Mouse (Mus musculus): ENCODE measurements at regions not wholly inside any gene's neighbourhood (a gene's known extent, or its start where the extent isn't known, plus 50 kb on each side); places are given as distances from the start of the nearest gene placed in this dataset.
A peak's percentile ranks its signal among the peaks of the same experiment; 100 is the strongest.

GRCm38 (mm10) chr1:42775893-42776287 is 75.1 kb upstream of the Mrps9 start:
- Histone ChIP-seq H3K36me3 (ENCODE audit: control insufficient read depth, insufficient read depth, low read length) (no peaks in the 10 kb centered on the region), H3K4me2 (ENCODE audit: low read depth, low read length, severe bottlenecking) (no peak overlapping the region), H3K4me3 (ENCODE audit: low read depth, low read length) (no peak overlapping the region), H3K9me3 (ENCODE audit: control insufficient read depth, low read length) (no peaks in the 10 kb centered on the region), H3K27me3 (ENCODE audit: control insufficient read depth, insufficient read depth, low read length) (no peaks in the 10 kb centered on the region), H3K4me1 (replicated peaks; ENCODE audit: control insufficient read depth, insufficient read depth, low read length) (no peaks in the 10 kb centered on the region), H3K27ac (ENCODE audit: low read depth, low read length) (no peak overlapping the region), H3K9ac (ENCODE audit: low read length) (no peak overlapping the region)
- 86% methylated on average over 2 of the region's 2 CpGs for WGBS
- ATAC-seq (replicated peaks; ENCODE audit: low FRiP score) = no peak
- DNase-seq (ENCODE audit: low spot score) = no peak

- H3K27me3 ChIP-seq (ENCODE audit: control insufficient read depth, insufficient read depth, low read length) = no peaks in the 10 kb centered on the region
- H3K9ac ChIP-seq (ENCODE audit: low read length) = no peak overlapping the region
- no peak overlapping the region for H3K27ac ChIP-seq (ENCODE audit: low read depth, low read length)
- no peak for ATAC-seq (replicated peaks; ENCODE audit: low FRiP score)
- H3K4me2 ChIP-seq (ENCODE audit: low read depth, low read length, severe bottlenecking) = no peak overlapping the region
- no peak overlapping the region for H3K4me3 ChIP-seq (ENCODE audit: low read depth, low read length)
- H3K36me3 ChIP-seq (ENCODE audit: control insufficient read depth, insufficient read depth, low read length) = no peaks in the 10 kb centered on the region
- H3K9me3 ChIP-seq (ENCODE audit: control insufficient read depth, low read length) = no peaks in the 10 kb centered on the region
- no peaks in the 10 kb centered on the region for H3K4me1 ChIP-seq (replicated peaks; ENCODE audit: control insufficient read depth, insufficient read depth, low read length)
- 94% methylated on average over 1 of the region's 1 CpGs for WGBS
- DNase-seq (ENCODE audit: low spot score) = no peak
Measured at GRCm38 (mm10) chr1:42777416-42777815, 73.6 kb upstream of the Mrps9 start.

GRCm38 (mm10) chr1:42779761-42780160 is 71.3 kb upstream of the Mrps9 start:
- Histone ChIP-seq H3K4me1 (replicated peaks; ENCODE audit: control insufficient read depth, insufficient read depth, low read length) (no peaks in the 10 kb centered on the region), H3K9ac (ENCODE audit: low read length) (no peak overlapping the region), H3K9me3 (ENCODE audit: control insufficient read depth, low read length) (no peaks in the 10 kb centered on the region), H3K4me3 (ENCODE audit: low read depth, low read length) (no peak overlapping the region), H3K27me3 (ENCODE audit: control insufficient read depth, insufficient read depth, low read length) (no peaks in the 10 kb centered on the region), H3K27ac (ENCODE audit: low read depth, low read length) (no peak overlapping the region), H3K36me3 (ENCODE audit: control insufficient read depth, insufficient read depth, low read length) (no peaks in the 10 kb centered on the region), H3K4me2 (ENCODE audit: low read depth, low read length, severe bottlenecking) (no peak overlapping the region)
- ATAC-seq (replicated peaks; ENCODE audit: low FRiP score) (no peak), DNase-seq (ENCODE audit: low spot score) (peak; percentile 65)
- WGBS = 36% methylated on average over 5 of the region's 5 CpGs

GRCm38 (mm10) chr1:42780266-42780665 is 70.8 kb upstream of the Mrps9 start:
- Histone ChIP-seq H3K9ac (ENCODE audit: low read length) (no peak overlapping the region), H3K4me2 (ENCODE audit: low read depth, low read length, severe bottlenecking) (no peak overlapping the region), H3K4me1 (replicated peaks; ENCODE audit: control insufficient read depth, insufficient read depth, low read length) (no peaks in the 10 kb centered on the region), H3K27me3 (ENCODE audit: control insufficient read depth, insufficient read depth, low read length) (no peaks in the 10 kb centered on the region), H3K27ac (ENCODE audit: low read depth, low read length) (no peak overlapping the region), H3K36me3 (ENCODE audit: control insufficient read depth, insufficient read depth, low read length) (no peaks in the 10 kb centered on the region), H3K4me3 (ENCODE audit: low read depth, low read length) (no peak overlapping the region), H3K9me3 (ENCODE audit: control insufficient read depth, low read length) (no peaks in the 10 kb centered on the region)
- ATAC-seq (replicated peaks; ENCODE audit: low FRiP score) = no peak
- DNase-seq (ENCODE audit: low spot score) = no peak
- 76% methylated on average over 15 of the region's 15 CpGs for WGBS

GRCm38 (mm10) chr1:42781533-42781932 is 69.5 kb upstream of the Mrps9 start:
- DNase-seq (ENCODE audit: low spot score) = no peak
- Histone ChIP-seq H3K27ac (ENCODE audit: low read depth, low read length) (no peak overlapping the region), H3K4me3 (ENCODE audit: low read depth, low read length) (no peak overlapping the region)

GRCm38 (mm10) chr1:42783072-42783672 is 67.9 kb upstream of the Mrps9 start:
- H3K4me2 ChIP-seq (ENCODE audit: low read depth, low read length, severe bottlenecking) = no peak overlapping the region
- no peaks in the 10 kb centered on the region for H3K36me3 ChIP-seq (ENCODE audit: control insufficient read depth, insufficient read depth, low read length)
- DNase-seq (ENCODE audit: low spot score) (no peak), ATAC-seq (replicated peaks; ENCODE audit: low FRiP score) (no peak; the same call in 1 of the 2 replicates)
- H3K27ac ChIP-seq (ENCODE audit: low read depth, low read length) = no peak overlapping the region
- no peak overlapping the region for H3K4me3 ChIP-seq (ENCODE audit: low read depth, low read length)
- no peaks in the 10 kb centered on the region for H3K9me3 ChIP-seq (ENCODE audit: control insufficient read depth, low read length)
- H3K4me1 ChIP-seq (replicated peaks; ENCODE audit: control insufficient read depth, insufficient read depth, low read length) = no peaks in the 10 kb centered on the region
- H3K27me3 ChIP-seq (ENCODE audit: control insufficient read depth, insufficient read depth, low read length) = no peaks in the 10 kb centered on the region
- WGBS = 37% methylated on average over 7 of the region's 7 CpGs
- no peak overlapping the region for H3K9ac ChIP-seq (ENCODE audit: low read length)

More at GRCm38 (mm10) chr1:42781533-42781932, 69.5 kb upstream of the Mrps9 start:
- 83% methylated on average over 8 of the region's 8 CpGs for WGBS
- Histone ChIP-seq H3K27me3 (ENCODE audit: control insufficient read depth, insufficient read depth, low read length) (no peaks in the 10 kb centered on the region), H3K9ac (ENCODE audit: low read length) (no peak overlapping the region; the same call in 1 of the 2 replicates), H3K36me3 (ENCODE audit: control insufficient read depth, insufficient read depth, low read length) (no peaks in the 10 kb centered on the region), H3K9me3 (ENCODE audit: control insufficient read depth, low read length) (no peaks in the 10 kb centered on the region), H3K4me2 (ENCODE audit: low read depth, low read length, severe bottlenecking) (no peak overlapping the region), H3K4me1 (replicated peaks; ENCODE audit: control insufficient read depth, insufficient read depth, low read length) (no peaks in the 10 kb centered on the region)
- ATAC-seq (replicated peaks; ENCODE audit: low FRiP score) = no peak

- Histone ChIP-seq H3K4me2 (ENCODE audit: low read depth, low read length, severe bottlenecking) (no peak overlapping the region), H3K9me3 (ENCODE audit: control insufficient read depth, low read length) (no peaks in the 10 kb centered on the region), H3K9ac (ENCODE audit: low read length) (no peak overlapping the region), H3K27ac (ENCODE audit: low read depth, low read length) (no peak overlapping the region), H3K36me3 (ENCODE audit: control insufficient read depth, insufficient read depth, low read length) (no peaks in the 10 kb centered on the region), H3K27me3 (ENCODE audit: control insufficient read depth, insufficient read depth, low read length) (no peaks in the 10 kb centered on the region), H3K4me1 (replicated peaks; ENCODE audit: control insufficient read depth, insufficient read depth, low read length) (no peaks in the 10 kb centered on the region), H3K4me3 (ENCODE audit: low read depth, low read length) (no peak overlapping the region)
- ATAC-seq (replicated peaks; ENCODE audit: low FRiP score) (no peak), DNase-seq (ENCODE audit: low spot score) (no peak)
- WGBS = 80% methylated on average over 7 of the region's 7 CpGs
Measured at GRCm38 (mm10) chr1:42787240-42787639, 63.8 kb upstream of the Mrps9 start.

GRCm38 (mm10) chr1:42788413-42788812 is 62.6 kb upstream of the Mrps9 start:
- 80% methylated on average over 6 of the region's 6 CpGs for WGBS
- H3K36me3 ChIP-seq (ENCODE audit: control insufficient read depth, insufficient read depth, low read length) = no peaks in the 10 kb centered on the region
- H3K9me3 ChIP-seq (ENCODE audit: control insufficient read depth, low read length) = no peaks in the 10 kb centered on the region
- no peak overlapping the region for H3K9ac ChIP-seq (ENCODE audit: low read length)
- no peak overlapping the region for H3K27ac ChIP-seq (ENCODE audit: low read depth, low read length)
- H3K27me3 ChIP-seq (ENCODE audit: control insufficient read depth, insufficient read depth, low read length) = no peaks in the 10 kb centered on the region
- H3K4me1 ChIP-seq (replicated peaks; ENCODE audit: control insufficient read depth, insufficient read depth, low read length) = no peaks in the 10 kb centered on the region
- no peak overlapping the region for H3K4me2 ChIP-seq (ENCODE audit: low read depth, low read length, severe bottlenecking)
- ATAC-seq (replicated peaks; ENCODE audit: low FRiP score) (no peak), DNase-seq (ENCODE audit: low spot score) (no peak)
- H3K4me3 ChIP-seq (ENCODE audit: low read depth, low read length) = no peak overlapping the region

All from forebrain, embryonic 11.5 days (tissue).